Mouse (Mus musculus): ENCODE data around the gene Sun2. TPM values are rescaled to one million over a fixed set of nuclear protein-coding genes. Genes with fewer than 3 reads are reported as not detected.

The Sun2 gene
- total RNA-seq, 4 experiments from 2014 or later = 29.4 to 44.7 (median 37.0) TPM

- DNase-seq (ENCODE audit: low spot score in 2 of 2) = peak; percentile 90 to 95
These were observed 54.6 kb downstream of the Sun2 start, which contains the start of gene Josd1 for GRCm38 (mm10) chr15:79687646-79688267. Gene Josd1 (minus strand): TSS chr15:79687919.

- no peak for DNase-seq (ENCODE audit: low spot score in 2 of 2)
These were observed 55.2 kb downstream of the Sun2 start for GRCm38 (mm10) chr15:79687175-79687574.

- no peak for DNase-seq (ENCODE audit: low spot score in 2 of 2)
These were observed 56.1 kb downstream of the Sun2 start for GRCm38 (mm10) chr15:79686046-79686869.

GRCm38 (mm10) chr15:79685141-79685641 is 57.1 kb downstream of the Sun2 start:
- DNase-seq (ENCODE audit: low spot score in 2 of 2) = no peak

GRCm38 (mm10) chr15:79684616-79685015 is 57.7 kb downstream of the Sun2 start:
- DNase-seq (ENCODE audit: low spot score in 2 of 2) = no peak

- DNase-seq (ENCODE audit: low spot score in 2 of 2) = no peak
These were observed 58.5 kb downstream of the Sun2 start for GRCm38 (mm10) chr15:79683707-79684465.

- DNase-seq (ENCODE audit: low spot score in 2 of 2) = no peak
These were observed 59.2 kb downstream of the Sun2 start for GRCm38 (mm10) chr15:79683146-79683545.

GRCm38 (mm10) chr15:79681973-79682372 is 60.4 kb downstream of the Sun2 start:
- DNase-seq (ENCODE audit: low spot score in 2 of 2) = no peak

GRCm38 (mm10) chr15:79677936-79678335 is 64.4 kb downstream of the Sun2 start:
- DNase-seq (ENCODE audit: low spot score in 2 of 2) = no peak

Other genes starting within 250 kb of the Sun2 start
- gene Kcnj4, start 237.3 kb downstream of the Sun2 start, total RNA-seq (2022) = 10 to 100 TPM; 81.3 to 98.0 (median 88.7) TPM
- gene Kdelr3, start 226.1 kb downstream of the Sun2 start, total RNA-seq (2022) = under 1 TPM in 3 of 4 experiments, not detected in 1; 0.23 to 0.45 (median 0.32) TPM
- 100 to 1,000 TPM; 307 to 352 (median 330) TPM for gene Ddx17, start 195.8 kb downstream of the Sun2 start, total RNA-seq (2022)
- gene Dmc1, start 137.4 kb downstream of the Sun2 start, total RNA-seq (2022) = 1 to 10 TPM in 2 of 4 experiments, under 1 TPM in 2; 0.39 to 2.1 (median 1.2) TPM
- gene Fam227a, start 83.6 kb downstream of the Sun2 start, total RNA-seq (2022) = 10 to 100 TPM in 3 of 4 experiments, 1 to 10 TPM in 1; 8.8 to 12.5 (median 11.6) TPM
- gene Cby1, start 83.3 kb downstream of the Sun2 start, total RNA-seq (2022) = 10 to 100 TPM; 34.6 to 45.5 (median 38.6) TPM
- 100 to 1,000 TPM in 3 of 4 experiments, 10 to 100 TPM in 1; 89.4 to 103 (median 101) TPM for gene Tomm22, start 71.7 kb downstream of the Sun2 start, total RNA-seq (2022)
- 10 to 100 TPM; 43.5 to 54.0 (median 46.4) TPM for gene Josd1, start 54.6 kb downstream of the Sun2 start, total RNA-seq (2022)
- gene Gtpbp1, start 51.7 kb downstream of the Sun2 start, total RNA-seq (2022) = 10 to 100 TPM; 49.4 to 61.5 (median 52.8) TPM
- gene Dnal4, start 35.3 kb upstream of the Sun2 start, total RNA-seq (2022) = 10 to 100 TPM; 45.6 to 58.6 (median 54.5) TPM
- 100 to 1,000 TPM; 637 to 711 (median 646) TPM for gene Nptxr, start 62.2 kb upstream of the Sun2 start, total RNA-seq (2022)
- gene Npcd, start 91.7 kb upstream of the Sun2 start, total RNA-seq (2022) = 10 to 100 TPM in 2 of 4 experiments, 1 to 10 TPM in 2; 2.8 to 19.9 (median 12.1) TPM
- gene Cbx6, start 92.2 kb upstream of the Sun2 start, total RNA-seq (2022) = 100 to 1,000 TPM; 261 to 307 (median 292) TPM
- gene Apobec3, start 149.1 kb upstream of the Sun2 start, total RNA-seq (2022) = 10 to 100 TPM in 2 of 4 experiments, 1 to 10 TPM in 2; 5.3 to 11.9 (median 8.3) TPM
- 10 to 100 TPM; 46.0 to 62.9 (median 52.2) TPM for gene Cbx7, start 228.6 kb upstream of the Sun2 start, total RNA-seq (2022)

Measured in layer of hippocampus, adult 8-10 months (tissue).